Mouse (Mus musculus) left cerebral cortex, postnatal 10 days (tissue): ENCODE results near the gene Fam209. TPM values are rescaled to one million over a fixed set of nuclear protein-coding genes. Genes with fewer than 3 reads are reported as not detected.

Experiments used
- DNase-seq, 2 experiments: peaks; one replicate each; pipeline ENCODE4 v3.0.0; 2021 to 2022; ENCODE audit warnings: low spot score in 2 of 2, mixed read lengths in 1 of 2; ENCODE audit errors: extremely low spot score in 1 of 2
- intact Hi-C: fragments of 180-260 bp; cut with DNase I; formaldehyde crosslinking; loops from one replicate; pipeline ENCODE4 v1.15.1; 2025
- total RNA-seq, 2 experiments: library from RNA; stranded (reverse); gene quantifications; 2 replicates each; pipeline ENCODE4 v1.2.3; 2021

Fam209 gene
- total RNA-seq, 2 experiments from 2014 or later: 0.51 TPM; not detected in 1

DNA sequence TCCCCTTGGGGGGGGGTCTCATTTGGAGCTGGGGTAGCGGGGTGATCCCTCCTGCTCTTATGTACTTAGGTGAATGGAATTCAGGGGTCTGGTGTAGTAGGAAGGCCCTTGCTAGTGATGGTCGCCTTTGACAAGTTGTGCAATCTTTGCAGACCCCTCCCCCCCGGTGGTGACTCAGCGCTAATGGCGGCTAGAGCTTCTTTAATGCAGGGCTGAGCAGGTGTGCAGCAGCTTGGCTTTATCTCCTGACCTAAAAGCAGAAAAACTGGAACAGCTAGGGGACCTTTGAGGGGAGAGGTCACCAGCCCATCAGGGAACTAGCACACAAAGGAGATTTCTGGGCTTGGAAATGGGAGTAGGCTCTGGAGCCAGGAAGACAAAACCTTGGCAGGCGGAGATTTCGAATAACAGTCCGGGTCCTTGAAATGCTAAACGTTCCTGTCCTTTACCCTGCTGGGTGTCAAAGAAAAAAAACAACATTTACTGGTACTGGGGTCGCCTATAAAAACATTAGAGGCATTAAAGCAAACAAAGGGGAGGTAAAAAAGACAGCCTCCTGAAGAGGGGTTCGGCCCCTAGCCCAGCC lies 44.2 kb downstream of the Fam209 start:
- intact Hi-C loops: no loop called here
- DNase-seq: no peak

DNA sequence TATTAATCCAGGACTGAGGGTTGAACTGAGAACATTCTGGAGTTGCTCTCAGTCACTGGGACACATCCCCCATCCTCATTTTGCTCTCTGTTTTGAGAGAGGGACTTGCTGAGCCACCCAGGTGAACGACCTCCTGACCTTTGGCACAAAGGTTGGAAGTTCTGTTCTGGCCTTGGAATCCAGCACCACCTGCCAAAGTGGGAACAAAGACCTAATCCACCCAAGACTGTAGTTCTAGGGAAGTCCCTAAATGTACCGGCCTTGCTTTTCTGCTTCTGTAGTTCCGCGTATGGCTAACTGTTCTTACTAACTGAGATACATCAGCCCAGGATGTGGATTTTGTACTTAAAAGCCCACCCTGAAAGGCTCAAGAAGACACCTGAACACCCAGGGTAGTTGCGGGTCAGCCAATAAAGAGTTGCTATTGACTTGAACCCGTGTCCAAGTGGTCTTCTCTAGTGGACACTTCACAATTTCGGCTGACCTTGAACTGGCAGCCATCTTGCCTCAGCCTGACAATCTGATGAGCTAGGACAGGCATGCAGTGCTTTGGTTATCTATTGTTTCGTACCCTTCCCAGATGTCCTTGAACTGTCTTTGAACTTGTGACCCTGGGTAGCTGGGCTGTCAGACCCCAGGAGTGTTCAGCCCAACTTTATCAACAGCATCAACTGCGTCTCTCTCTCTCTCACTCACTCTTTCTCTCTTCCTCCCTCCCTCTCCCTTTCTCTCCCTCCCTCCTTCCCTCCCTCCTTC lies 48.5 kb downstream of the Fam209 start:
- intact Hi-C loops: no loop called here
- DNase-seq: no peak

- DNase-seq: no peak
- intact Hi-C loops: no loop called here
These were observed 50.2 kb downstream of the Fam209 start for GRCm38 (mm10) chr2:172522528-172522927.

Other genes starting within 250 kb of the Fam209 start
- gene Mc3r, start 224.0 kb upstream of the Fam209 start, total RNA-seq: under 1 TPM; 0.47 to 0.49 TPM
- 10 to 100 TPM; 15.3 to 15.5 TPM for gene Fam210b, start 127.0 kb upstream of the Fam209 start, total RNA-seq
- 1 to 10 TPM; 3.3 to 3.8 TPM for gene Aurka, start 102.0 kb upstream of the Fam209 start, total RNA-seq
- gene Cstf1, start 101.8 kb upstream of the Fam209 start, total RNA-seq: 10 to 100 TPM; 25.8 to 28.5 TPM
- gene Cass4, start 78.7 kb upstream of the Fam209 start, total RNA-seq: under 1 TPM; 0.47 to 0.59 TPM
- gene Rtf2, start 32.0 kb upstream of the Fam209 start, total RNA-seq: 10 to 100 TPM; 62.7 to 68.2 TPM
- not detected for gene Gcnt7, start 13.9 kb upstream of the Fam209 start, total RNA-seq
- gene Tfap2c, start 77.1 kb downstream of the Fam209 start, total RNA-seq: under 1 TPM; 0.24 to 0.49 TPM